Mouse (Mus musculus): ENCODE measurements around the gene Cux1. TPM values are rescaled to one million over a fixed set of nuclear protein-coding genes. Genes with fewer than 3 reads are reported as not detected.
A peak's percentile ranks its signal among the peaks of the same experiment; 100 is the strongest.

The Cux1 gene
- polyA plus RNA-seq, 1 experiment from 2014 or later: 109 TPM

DNA sequence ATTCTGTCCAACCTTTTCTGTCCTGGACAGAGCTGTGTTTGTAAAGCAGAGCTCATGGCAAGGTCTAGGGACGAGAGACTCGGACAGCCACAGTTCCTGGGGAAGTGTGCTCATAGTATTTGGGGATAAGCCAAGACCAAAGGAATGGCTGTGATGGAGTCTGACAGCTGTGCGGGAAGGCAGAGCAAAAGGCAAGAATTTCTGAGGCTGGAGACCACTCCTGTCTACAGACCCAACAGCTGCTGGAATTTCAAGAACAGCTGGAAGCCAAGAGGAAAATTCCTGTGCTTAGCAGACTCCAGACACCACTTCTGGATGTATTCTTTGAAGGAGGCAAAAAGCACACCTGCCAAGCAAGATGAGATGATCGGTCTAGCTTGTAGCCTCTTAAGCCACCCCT lies 297.4 kb downstream of the Cux1 start:
- WGBS: 80% methylated on average over 4 of the region's 4 CpGs
- Histone ChIP-seq H3K4me2 (ENCODE audit: low read depth) (no peak overlapping the region), H3K9me3 (ENCODE audit: control insufficient read depth, low read length) (no peaks in the 10 kb centered on the region), H3K4me1 (ENCODE audit: control insufficient read depth, insufficient read depth, low read length) (no peaks in the 10 kb centered on the region), H3K27me3 (ENCODE audit: control insufficient read depth, insufficient read depth, low read length) (no peaks in the 10 kb centered on the region), H3K36me3 (ENCODE audit: control insufficient read depth, insufficient read depth, low read length) (peaks cover 2% of the 10 kb centered on the region), H3K4me3 (ENCODE audit: low read depth, low read length) (no peak overlapping the region), H3K27ac (ENCODE audit: low read depth, low read length) (no peak overlapping the region), H3K9ac (ENCODE audit: low read length) (no peak overlapping the region)
- DNase-seq (ENCODE audit: low spot score) (peak; percentile 22), ATAC-seq (ENCODE audit: insufficient read depth, low FRiP score, low TSS enrichment) (no peak)

DNA sequence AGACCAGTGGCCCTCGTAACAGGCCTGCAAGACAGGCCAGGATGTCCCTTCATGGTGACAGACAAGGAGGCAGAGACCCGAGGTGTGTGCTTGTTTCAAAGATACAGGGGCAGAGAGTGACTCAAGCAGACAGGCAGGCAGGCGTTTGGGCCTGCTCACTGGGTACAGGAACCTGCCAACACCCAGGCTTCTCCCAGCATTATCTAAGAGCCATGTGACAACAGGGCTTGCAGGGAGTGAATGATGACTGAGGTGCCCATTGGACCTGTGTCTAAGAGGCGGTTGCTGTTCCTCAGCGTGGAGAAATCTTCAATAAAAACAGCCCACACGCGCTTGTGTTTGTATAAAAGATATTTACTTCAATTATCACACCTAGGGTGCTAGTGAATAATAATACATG lies 301.2 kb downstream of the Cux1 start:
- H3K9me3 ChIP-seq (ENCODE audit: control insufficient read depth, low read length): no peaks in the 10 kb centered on the region
- H3K27ac ChIP-seq (ENCODE audit: low read depth, low read length): no peak overlapping the region
- no peak for DNase-seq (ENCODE audit: low spot score)
- ATAC-seq (ENCODE audit: insufficient read depth, low FRiP score, low TSS enrichment): no peak
- no peaks in the 10 kb centered on the region for H3K36me3 ChIP-seq (ENCODE audit: control insufficient read depth, insufficient read depth, low read length)
- H3K27me3 ChIP-seq (ENCODE audit: control insufficient read depth, insufficient read depth, low read length): no peaks in the 10 kb centered on the region
- no peak overlapping the region for H3K4me2 ChIP-seq (ENCODE audit: low read depth)
- no peak overlapping the region for H3K9ac ChIP-seq (ENCODE audit: low read length)
- 81% methylated on average over 7 of the region's 7 CpGs for whole genome bisulfite sequencing
- H3K4me1 ChIP-seq (ENCODE audit: control insufficient read depth, insufficient read depth, low read length): no peaks in the 10 kb centered on the region
- no peak overlapping the region for H3K4me3 ChIP-seq (ENCODE audit: low read depth, low read length)

GRCm38 (mm10) chr5:136263342-136263741 lies 303.9 kb downstream of the Cux1 start:
- ATAC-seq (ENCODE audit: insufficient read depth, low FRiP score, low TSS enrichment) (no peak), DNase-seq (ENCODE audit: low spot score) (no peak)
- H3K9me3 ChIP-seq (ENCODE audit: control insufficient read depth, low read length): no peaks in the 10 kb centered on the region
- H3K27ac ChIP-seq (ENCODE audit: low read depth, low read length): no peak overlapping the region
- H3K36me3 ChIP-seq (ENCODE audit: control insufficient read depth, insufficient read depth, low read length): no peaks in the 10 kb centered on the region
- H3K4me1 ChIP-seq (ENCODE audit: control insufficient read depth, insufficient read depth, low read length): no peaks in the 10 kb centered on the region
- WGBS: 87% methylated on average over 4 of the region's 4 CpGs
- no peak overlapping the region for H3K9ac ChIP-seq (ENCODE audit: low read length)
- no peak overlapping the region for H3K4me3 ChIP-seq (ENCODE audit: low read depth, low read length)
- H3K27me3 ChIP-seq (ENCODE audit: control insufficient read depth, insufficient read depth, low read length): no peaks in the 10 kb centered on the region
- H3K4me2 ChIP-seq (ENCODE audit: low read depth): no peak overlapping the region

DNA sequence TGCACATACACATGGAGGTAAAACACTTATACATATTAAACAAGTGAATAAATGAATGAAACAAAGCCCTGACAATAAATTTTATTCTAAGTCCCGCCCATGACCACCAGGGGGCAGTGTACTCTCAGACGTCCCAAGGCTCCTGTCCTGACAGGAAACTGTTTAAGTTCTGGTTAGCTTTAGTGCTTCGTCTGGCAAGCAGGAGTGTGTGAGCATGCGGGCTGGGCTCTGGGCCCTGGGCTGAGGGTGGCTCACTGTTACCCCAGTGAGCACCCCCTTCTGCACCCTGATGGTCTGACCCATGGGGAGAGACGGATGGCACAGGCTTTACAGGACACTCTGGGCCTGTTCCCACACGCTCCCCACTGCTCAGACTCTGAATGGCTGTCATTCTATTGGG lies 308.4 kb downstream of the Cux1 start:
- Histone ChIP-seq H3K27ac (ENCODE audit: low read depth, low read length) (no peak overlapping the region), H3K4me2 (ENCODE audit: low read depth) (no peak overlapping the region), H3K9me3 (ENCODE audit: control insufficient read depth, low read length) (no peaks in the 10 kb centered on the region), H3K9ac (ENCODE audit: low read length) (no peak overlapping the region), H3K4me3 (ENCODE audit: low read depth, low read length) (no peak overlapping the region), H3K36me3 (ENCODE audit: control insufficient read depth, insufficient read depth, low read length) (no peaks in the 10 kb centered on the region), H3K4me1 (ENCODE audit: control insufficient read depth, insufficient read depth, low read length) (no peaks in the 10 kb centered on the region), H3K27me3 (ENCODE audit: control insufficient read depth, insufficient read depth, low read length) (no peaks in the 10 kb centered on the region)
- no peak for ATAC-seq (ENCODE audit: insufficient read depth, low FRiP score, low TSS enrichment)
- 37% methylated on average over 6 of the region's 6 CpGs for WGBS
- DNase-seq (ENCODE audit: low spot score): peak; percentile 68

DNA sequence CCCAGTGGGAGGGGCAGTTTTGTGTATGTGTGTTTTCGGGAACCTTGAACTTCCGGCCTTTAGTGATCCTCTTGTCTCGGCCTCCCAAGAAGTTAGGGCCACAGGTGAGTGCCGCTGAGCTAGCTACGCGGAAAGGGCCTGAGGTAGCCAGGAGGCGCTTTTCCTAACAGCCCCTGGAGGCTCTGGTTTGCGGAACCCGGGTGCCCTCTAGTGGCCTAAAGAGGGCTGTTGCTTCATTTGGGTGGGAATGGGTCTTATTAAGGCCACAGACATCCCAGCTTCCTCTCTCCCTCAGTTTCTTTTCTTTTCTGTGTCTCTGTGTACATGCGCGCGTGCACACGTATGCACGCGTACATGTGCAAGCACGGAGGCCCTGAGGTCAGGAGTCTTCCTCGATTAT lies 314.4 kb downstream of the Cux1 start:
- no peak overlapping the region for H3K4me2 ChIP-seq (ENCODE audit: low read depth)
- DNase-seq (ENCODE audit: low spot score): peak; percentile 87
- no peak overlapping the region for H3K9ac ChIP-seq (ENCODE audit: low read length)
- H3K4me1 ChIP-seq (ENCODE audit: control insufficient read depth, insufficient read depth, low read length): no peaks in the 10 kb centered on the region
- no peaks in the 10 kb centered on the region for H3K27me3 ChIP-seq (ENCODE audit: control insufficient read depth, insufficient read depth, low read length)
- H3K27ac ChIP-seq (ENCODE audit: low read depth, low read length): no peak overlapping the region
- ATAC-seq (ENCODE audit: insufficient read depth, low FRiP score, low TSS enrichment): no peak
- H3K36me3 ChIP-seq (ENCODE audit: control insufficient read depth, insufficient read depth, low read length): peaks cover 2% of the 10 kb centered on the region; the same call in 1 of the 2 replicates
- WGBS: 14% methylated on average over 17 of the region's 17 CpGs
- no peaks in the 10 kb centered on the region for H3K9me3 ChIP-seq (ENCODE audit: control insufficient read depth, low read length)
- H3K4me3 ChIP-seq (ENCODE audit: low read depth, low read length): no peak overlapping the region

DNA sequence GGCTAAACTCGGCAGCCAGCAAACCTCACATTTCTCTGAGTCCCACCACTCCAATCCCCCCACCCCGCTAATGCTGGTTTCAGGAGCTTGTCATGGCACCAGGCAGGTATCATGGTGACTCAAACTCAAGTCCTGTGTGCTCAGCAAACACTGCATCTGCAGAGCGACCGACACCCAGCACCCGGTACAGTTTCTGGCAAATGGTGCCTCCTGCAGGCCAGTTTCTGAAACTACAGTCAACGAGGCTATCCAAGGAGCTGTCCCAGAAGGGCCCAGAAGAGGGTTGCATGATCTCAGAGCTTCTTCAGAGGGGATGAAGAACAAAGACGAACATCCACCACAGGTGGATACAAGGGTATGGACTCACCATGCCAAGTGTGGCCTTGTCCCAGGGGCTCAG lies 316.3 kb downstream of the Cux1 start:
- ATAC-seq (ENCODE audit: insufficient read depth, low FRiP score, low TSS enrichment) (no peak), DNase-seq (ENCODE audit: low spot score) (peak; percentile 52)
- no peak overlapping the region for H3K27ac ChIP-seq (ENCODE audit: low read depth, low read length)
- H3K4me2 ChIP-seq (ENCODE audit: low read depth): no peak overlapping the region
- 55% methylated on average over 7 of the region's 7 CpGs for WGBS
- H3K9ac ChIP-seq (ENCODE audit: low read length): no peak overlapping the region
- 0 out of 2 replicates have a peak, but pooled peaks cover 4% of the 10 kb centered on the region for H3K4me1 ChIP-seq (ENCODE audit: control insufficient read depth, insufficient read depth, low read length)
- no peaks in the 10 kb centered on the region for H3K9me3 ChIP-seq (ENCODE audit: control insufficient read depth, low read length)
- H3K27me3 ChIP-seq (ENCODE audit: control insufficient read depth, insufficient read depth, low read length): no peaks in the 10 kb centered on the region
- H3K36me3 ChIP-seq (ENCODE audit: control insufficient read depth, insufficient read depth, low read length): peaks cover 2% of the 10 kb centered on the region
- no peak overlapping the region for H3K4me3 ChIP-seq (ENCODE audit: low read depth, low read length)

GRCm38 (mm10) chr5:136248441-136248840 lies 318.8 kb downstream of the Cux1 start:
- 54% methylated on average over 6 of the region's 6 CpGs for WGBS

DNA sequence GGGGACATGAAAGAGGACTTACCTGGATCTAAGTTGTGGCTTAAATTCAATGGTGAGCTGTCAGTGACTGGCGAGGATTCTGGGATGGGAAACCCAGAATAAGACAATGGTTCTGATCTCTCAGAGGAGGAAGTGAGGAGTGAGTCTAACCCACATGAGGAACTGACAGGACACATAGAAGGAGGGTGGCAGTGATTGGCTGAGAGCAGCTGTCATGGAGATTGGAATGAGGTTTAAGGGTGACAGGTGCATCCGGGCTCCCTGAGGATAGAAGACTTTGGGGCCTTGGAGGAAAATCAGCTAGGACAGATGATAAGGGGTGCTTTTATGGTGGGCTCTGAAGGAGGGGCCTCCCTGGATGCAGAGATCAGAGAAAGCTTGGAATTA lies 320.8 kb downstream of the Cux1 start, which contains the start of gene Sh2b2:
Sh2b2 (minus strand) TSS at position 105 of the 387 bp plus-strand sequence.
- Histone ChIP-seq H3K4me1 (ENCODE audit: control insufficient read depth, insufficient read depth, low read length) (peaks cover 13% of the 10 kb centered on the region), H3K4me3 (ENCODE audit: low read depth, low read length) (peak within 1 kb of the TSS; percentile 78), H3K36me3 (ENCODE audit: control insufficient read depth, insufficient read depth, low read length) (peaks cover 2% of the 10 kb centered on the region), H3K27me3 (ENCODE audit: control insufficient read depth, insufficient read depth, low read length) (no peaks in the 10 kb centered on the region), H3K4me2 (ENCODE audit: low read depth) (peak within 1 kb of the TSS; percentile 88), H3K9ac (ENCODE audit: low read length) (peak within 1 kb of the TSS; percentile 62), H3K27ac (ENCODE audit: low read depth, low read length) (peak within 1 kb of the TSS; percentile 89; the same call in 1 of the 2 replicates), H3K9me3 (ENCODE audit: control insufficient read depth, low read length) (no peaks in the 10 kb centered on the region)
- DNase-seq (ENCODE audit: low spot score) (no peak), ATAC-seq (ENCODE audit: insufficient read depth, low FRiP score, low TSS enrichment) (no peak)
- WGBS: 89% methylated on average over 2 of the region's 2 CpGs

More at GRCm38 (mm10) chr5:136248441-136248840, 318.8 kb downstream of the Cux1 start:
- no peak for ATAC-seq (ENCODE audit: insufficient read depth, low FRiP score, low TSS enrichment)
- no peak for DNase-seq (ENCODE audit: low spot score)
- H3K4me1 ChIP-seq (ENCODE audit: control insufficient read depth, insufficient read depth, low read length): peaks cover 9% of the 10 kb centered on the region
- no peaks in the 10 kb centered on the region for H3K27me3 ChIP-seq (ENCODE audit: control insufficient read depth, insufficient read depth, low read length)
- H3K36me3 ChIP-seq (ENCODE audit: control insufficient read depth, insufficient read depth, low read length): peaks cover 2% of the 10 kb centered on the region
- H3K4me3 ChIP-seq (ENCODE audit: low read depth, low read length): no peak overlapping the region
- H3K4me2 ChIP-seq (ENCODE audit: low read depth): no peak overlapping the region
- no peaks in the 10 kb centered on the region for H3K9me3 ChIP-seq (ENCODE audit: control insufficient read depth, low read length)
- no peak overlapping the region for H3K9ac ChIP-seq (ENCODE audit: low read length)
- no peak overlapping the region for H3K27ac ChIP-seq (ENCODE audit: low read depth, low read length)

GRCm38 (mm10) chr5:136245541-136246451 lies 321.5 kb downstream of the Cux1 start:
- Histone ChIP-seq H3K4me1 (ENCODE audit: control insufficient read depth, insufficient read depth, low read length) (peaks cover 13% of the 10 kb centered on the region), H3K9me3 (ENCODE audit: control insufficient read depth, low read length) (no peaks in the 10 kb centered on the region), H3K9ac (ENCODE audit: low read length) (peak overlapping the region; percentile 62), H3K27me3 (ENCODE audit: control insufficient read depth, insufficient read depth, low read length) (no peaks in the 10 kb centered on the region), H3K4me2 (ENCODE audit: low read depth) (peak overlapping the region; percentile 88), H3K27ac (ENCODE audit: low read depth, low read length) (peak overlapping the region; percentile 89; the same call in 1 of the 2 replicates), H3K4me3 (ENCODE audit: low read depth, low read length) (peak overlapping the region; percentile 78), H3K36me3 (ENCODE audit: control insufficient read depth, insufficient read depth, low read length) (peaks cover 2% of the 10 kb centered on the region)
- no peak for DNase-seq (ENCODE audit: low spot score)
- 0 out of 2 replicates have a peak, but pooled peaks have one; percentile 3 for ATAC-seq (ENCODE audit: insufficient read depth, low FRiP score, low TSS enrichment)
- WGBS: 13% methylated on average over 15 of the region's 15 CpGs
